Mouse (Mus musculus) forebrain, embryonic 15.5 days (tissue): ENCODE data around the gene Otos. TPM values are rescaled to one million over a fixed set of nuclear protein-coding genes. Genes with fewer than 3 reads are reported as not detected.

Source experiments
- ATAC-seq: fragments of 200-750 bp; cut with Nextera tagmentation; replicated peaks from 2 replicates; pipeline ENCODE4 v1.8.0; 2017; ENCODE audit warnings: mild to moderate bottlenecking, moderate TSS enrichment, moderate library complexity
- H3K27ac ChIP-seq: fragments of 300-500 bp; sonication (generic); replicated peaks from 2 replicates; pipeline ENCODE4 v1.5.1; 2015; ENCODE audit warnings: mild to moderate bottlenecking, inconsistent platforms
- H3K27me3 ChIP-seq: fragments of 300-500 bp; sonication (generic); 2 replicates; pipeline ENCODE4 v1.6.1; 2015; ENCODE audit warnings: inconsistent platforms
- H3K36me3 ChIP-seq: fragments of 300-500 bp; sonication (generic); 2 replicates; pipeline ENCODE4 v1.6.1; 2015; ENCODE audit warnings: mild to moderate bottlenecking, inconsistent platforms
- H3K4me1 ChIP-seq: fragments of 300-500 bp; sonication (generic); 2 replicates; pipeline ENCODE4 v1.6.1; 2015; ENCODE audit warnings: inconsistent platforms
- H3K4me2 ChIP-seq: fragments of 300-500 bp; sonication (generic); replicated peaks from 2 replicates; pipeline ENCODE4 v1.6.1; 2015; ENCODE audit warnings: mild to moderate bottlenecking, inconsistent platforms
- H3K4me3 ChIP-seq: fragments of 300-500 bp; sonication (generic); 2 replicates; pipeline ENCODE4 v1.5.1; 2015; ENCODE audit warnings: mild to moderate bottlenecking, inconsistent platforms
- H3K9ac ChIP-seq: fragments of 300-500 bp; sonication (generic); replicated peaks from 2 replicates; pipeline ENCODE4 v1.6.1; 2015; ENCODE audit warnings: mild to moderate bottlenecking, inconsistent platforms
- H3K9me3 ChIP-seq: fragments of 300-500 bp; sonication (generic); 2 replicates; pipeline ENCODE4 v1.6.1; 2016; ENCODE audit warnings: inconsistent platforms
- WGBS: fragments of 180-500 bp; shearing (Covaris S2); methylation state at CpG from one replicate; pipeline ENCODE4 v1.1.7; 2015; ENCODE audit warnings: mixed read lengths; 5-methylcytosine and 5-hydroxymethylcytosine counted together
- polyA plus RNA-seq: library from polyadenylated mRNA; unstranded; fragments of >200 nt; fragmentation: Nextera tagmentation; extraction: Ambion mirVana; gene quantifications from 2 replicates; pipeline ENCODE4 v1.2.1, GENCODE M21; 2015

The Otos gene
- polyA plus RNA-seq, 1 experiment from 2014 or later, result not detected

DNA sequence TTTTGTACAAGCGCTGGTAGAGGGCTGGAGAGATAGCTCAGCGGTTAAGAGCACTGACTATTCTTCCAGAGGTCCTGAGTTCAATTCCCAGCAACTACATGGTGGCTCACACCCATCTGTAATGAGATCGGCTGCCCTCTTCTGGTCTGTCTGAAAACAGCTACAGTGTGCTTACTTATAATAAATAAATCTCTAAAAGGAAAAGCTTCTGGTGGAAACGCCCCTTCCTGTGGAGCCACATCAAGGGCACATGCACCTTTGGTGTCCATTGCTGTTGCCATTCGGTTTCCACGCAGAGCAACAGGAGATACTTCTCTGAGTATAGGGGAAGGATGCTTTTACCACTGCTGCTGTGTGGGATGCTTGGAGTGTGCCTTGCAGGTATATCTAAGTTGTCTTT is 15.7 kb downstream of the Otos start:
- WGBS, result 76% methylated on average over 6 of the region's 6 CpGs
- ATAC-seq, result no peak
- Histone ChIP-seq H3K4me1 (peaks cover 4% of the 10 kb centered on the region; the same call in 1 of the 2 replicates), H3K9me3 (no peaks in the 10 kb centered on the region), H3K4me2 (no peak overlapping the region), H3K9ac (no peak overlapping the region), H3K27ac (no peak overlapping the region), H3K27me3 (no peaks in the 10 kb centered on the region), H3K36me3 (peaks cover 25% of the 10 kb centered on the region), H3K4me3 (no peak overlapping the region)

DNA sequence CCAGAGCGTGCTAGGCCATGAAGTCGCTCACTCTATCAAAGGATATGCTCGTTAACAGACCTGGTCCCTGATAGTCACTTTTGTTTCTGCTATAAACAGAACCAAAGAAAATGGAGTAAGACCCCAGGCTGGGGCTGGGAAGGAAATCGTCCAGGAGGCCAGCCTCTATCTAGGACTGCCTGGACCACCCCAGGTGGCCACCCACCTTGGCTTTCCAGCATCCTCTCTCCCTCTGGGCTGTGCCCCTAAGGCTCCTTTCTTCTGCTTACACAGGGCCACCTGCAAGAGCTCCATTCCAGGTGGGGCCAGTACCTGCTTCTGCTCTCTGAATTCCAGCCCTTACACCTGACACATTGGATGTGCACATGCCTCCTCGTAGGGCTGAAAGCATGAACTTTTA is 16.4 kb downstream of the Otos start:
- no peak for ATAC-seq
- no peak overlapping the region for H3K4me2 ChIP-seq
- 49% methylated on average over 5 of the region's 5 CpGs for WGBS
- H3K9ac ChIP-seq, result no peak overlapping the region
- no peaks in the 10 kb centered on the region for H3K27me3 ChIP-seq
- H3K4me3 ChIP-seq, result no peak overlapping the region
- H3K9me3 ChIP-seq, result no peaks in the 10 kb centered on the region
- H3K4me1 ChIP-seq, result peaks cover 4% of the 10 kb centered on the region; the same call in 1 of the 2 replicates
- H3K36me3 ChIP-seq, result peaks cover 18% of the 10 kb centered on the region
- H3K27ac ChIP-seq, result no peak overlapping the region

DNA sequence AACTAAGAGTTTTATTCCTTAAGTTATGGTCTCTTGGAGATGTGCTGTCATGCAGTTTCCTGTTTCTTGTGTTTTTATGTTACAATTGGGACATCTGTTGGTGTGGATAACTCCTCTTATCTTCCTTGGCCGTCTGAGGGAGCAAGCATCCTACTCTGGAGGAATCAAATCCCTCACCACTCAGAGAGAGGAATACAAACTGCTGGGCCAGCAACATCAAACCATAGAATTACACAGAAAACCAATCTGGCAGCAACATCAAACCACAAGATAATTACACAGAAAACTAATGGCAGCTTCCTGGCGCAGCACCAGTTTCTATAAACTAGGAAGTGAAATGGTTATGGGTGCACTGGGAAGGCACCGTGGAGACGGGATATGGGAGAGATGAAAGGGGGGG is 20.4 kb downstream of the Otos start:
- Histone ChIP-seq H3K4me2 (no peak overlapping the region), H3K9ac (no peak overlapping the region), H3K27me3 (no peaks in the 10 kb centered on the region), H3K4me1 (no peaks in the 10 kb centered on the region), H3K4me3 (no peak overlapping the region), H3K36me3 (no peaks in the 10 kb centered on the region), H3K9me3 (no peaks in the 10 kb centered on the region), H3K27ac (no peak overlapping the region)
- no peak for ATAC-seq
- 58% methylated on average over 4 of the region's 4 CpGs for WGBS

DNA sequence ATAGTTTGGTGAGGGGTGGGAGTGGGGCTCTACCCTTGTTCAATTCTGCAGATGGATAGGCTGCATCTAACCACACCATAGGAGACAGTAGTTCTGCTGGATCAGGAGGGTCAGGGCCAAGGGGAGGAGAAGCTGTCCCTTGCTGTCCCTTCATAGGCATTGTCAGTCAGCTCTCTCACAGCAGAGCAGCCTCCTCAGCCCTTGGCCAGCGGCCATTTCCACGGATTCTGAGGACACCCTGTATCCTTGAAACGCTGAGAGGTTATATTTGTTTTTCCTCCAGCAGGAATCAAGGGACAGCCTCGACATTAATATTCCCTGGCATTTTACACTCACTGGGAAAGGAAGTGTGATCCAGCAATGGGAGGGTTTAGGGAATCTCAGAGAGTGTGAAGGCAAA is 30.3 kb downstream of the Otos start:
- Histone ChIP-seq H3K36me3 (no peaks in the 10 kb centered on the region), H3K27me3 (no peaks in the 10 kb centered on the region), H3K9me3 (no peaks in the 10 kb centered on the region), H3K4me2 (no peak overlapping the region), H3K9ac (no peak overlapping the region), H3K4me3 (no peak overlapping the region), H3K27ac (no peak overlapping the region), H3K4me1 (peaks cover under 1% of the 10 kb centered on the region; the same call in 1 of the 2 replicates)
- no peak for ATAC-seq
- 77% methylated on average over 4 of the region's 4 CpGs for WGBS

DNA sequence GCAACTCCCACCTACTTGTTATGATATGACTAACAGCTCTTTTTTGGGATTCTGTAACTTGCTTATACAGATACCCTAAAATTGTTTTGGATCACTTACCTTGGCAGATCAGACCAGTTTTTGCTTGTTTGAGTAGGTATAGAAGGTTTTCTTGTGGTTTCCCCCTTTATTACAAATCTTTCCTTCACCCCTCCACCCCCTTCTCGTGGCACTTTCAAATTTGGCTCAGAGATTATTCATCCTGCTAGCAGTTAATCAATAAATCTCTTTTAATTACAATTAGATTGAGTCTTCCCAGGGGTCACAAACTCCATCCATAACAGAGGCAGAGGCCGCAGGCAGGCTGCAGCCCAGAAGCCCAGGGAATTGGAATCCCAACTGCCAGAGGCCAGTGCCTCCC is 31.2 kb downstream of the Otos start, which contains the start of gene Olfr12:
Gene Olfr12, plus strand, starts transcription at position 301 of the 400 bp plus-strand sequence.
- H3K4me1 ChIP-seq, result peaks cover 3% of the 10 kb centered on the region; the same call in 1 of the 2 replicates
- H3K9me3 ChIP-seq, result no peaks in the 10 kb centered on the region
- H3K4me3 ChIP-seq, result no peak within 1 kb of the TSS
- no peaks in the 10 kb centered on the region for H3K36me3 ChIP-seq
- H3K9ac ChIP-seq, result no peak within 1 kb of the TSS
- no peak within 1 kb of the TSS for H3K27ac ChIP-seq
- ATAC-seq, result no peak
- 61% methylated on average over 2 of the region's 2 CpGs for WGBS
- H3K27me3 ChIP-seq, result no peaks in the 10 kb centered on the region
- H3K4me2 ChIP-seq, result no peak within 1 kb of the TSS

DNA sequence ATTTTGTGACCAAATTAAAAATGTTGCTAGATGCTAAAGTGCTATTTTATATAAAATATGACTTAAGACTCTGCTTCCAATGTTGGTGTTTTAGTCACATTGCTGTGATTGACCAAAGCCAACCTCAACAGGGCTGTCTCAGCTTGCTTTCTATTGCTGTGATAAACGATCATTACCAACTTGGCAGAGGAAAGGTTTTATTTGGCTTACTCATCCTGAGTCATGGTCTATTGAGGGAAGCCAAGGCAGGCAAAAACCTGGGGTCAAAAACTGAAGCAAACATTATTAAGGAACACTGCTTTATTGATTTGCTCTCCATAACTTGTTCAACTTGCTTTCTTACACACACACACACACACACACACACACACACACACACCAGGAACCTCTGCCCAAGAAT is 32.6 kb downstream of the Otos start:
- Histone ChIP-seq H3K4me2 (no peak overlapping the region), H3K27me3 (0 out of 2 replicates have a peak, but pooled peaks cover 5% of the 10 kb centered on the region), H3K9ac (no peak overlapping the region), H3K9me3 (no peaks in the 10 kb centered on the region), H3K36me3 (no peaks in the 10 kb centered on the region), H3K27ac (no peak overlapping the region), H3K4me1 (peaks cover 3% of the 10 kb centered on the region; the same call in 1 of the 2 replicates), H3K4me3 (no peak overlapping the region)
- 84% methylated on average over 1 of the region's 1 CpGs for WGBS
- no peak for ATAC-seq

DNA sequence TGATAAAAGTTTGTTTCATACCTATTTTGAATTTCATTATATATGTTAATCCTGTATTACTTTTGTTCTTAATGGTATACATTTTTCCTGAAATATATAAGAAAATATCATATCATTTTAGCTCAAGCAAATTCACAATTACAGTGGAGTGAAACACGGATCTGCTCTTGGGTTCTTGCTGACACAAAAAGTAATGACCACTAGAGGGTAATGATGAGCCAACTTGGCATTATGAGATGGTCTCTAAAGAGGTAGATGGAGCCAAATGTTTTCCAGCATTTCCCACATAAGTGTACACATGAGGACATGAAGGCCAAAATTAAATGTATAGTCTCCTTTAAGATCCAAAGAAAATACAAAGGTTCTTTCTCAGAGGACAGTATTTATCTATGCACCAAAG is 34.1 kb downstream of the Otos start:
- ATAC-seq, result no peak
- Histone ChIP-seq H3K4me1 (peaks cover 3% of the 10 kb centered on the region; the same call in 1 of the 2 replicates), H3K27me3 (0 out of 2 replicates have a peak, but pooled peaks cover 5% of the 10 kb centered on the region), H3K4me3 (no peak overlapping the region), H3K27ac (no peak overlapping the region), H3K4me2 (no peak overlapping the region), H3K9ac (no peak overlapping the region), H3K9me3 (no peaks in the 10 kb centered on the region), H3K36me3 (no peaks in the 10 kb centered on the region)
- WGBS, result 11% methylated on average over 1 of the region's 1 CpGs

DNA sequence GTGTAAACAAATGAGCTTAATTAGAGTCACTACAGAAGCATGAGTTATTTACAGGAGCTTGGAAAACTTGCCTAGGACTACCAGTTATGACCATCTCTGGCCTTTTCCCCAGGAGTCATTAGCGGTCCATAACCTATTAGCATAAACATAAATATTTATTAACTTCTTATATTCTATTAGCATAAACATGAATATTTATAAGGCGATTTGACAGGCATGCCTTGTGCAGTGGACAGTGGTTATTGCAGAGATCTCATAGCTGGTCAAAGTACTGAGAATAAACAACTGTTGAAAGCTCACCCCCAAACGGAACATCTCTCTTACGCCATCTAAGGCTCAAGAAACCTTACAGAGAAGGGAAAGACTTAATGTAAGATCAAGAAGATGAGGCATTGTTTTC is 35.5 kb downstream of the Otos start:
- Histone ChIP-seq H3K27me3 (0 out of 2 replicates have a peak, but pooled peaks cover 5% of the 10 kb centered on the region), H3K4me1 (peaks cover 3% of the 10 kb centered on the region; the same call in 1 of the 2 replicates), H3K36me3 (no peaks in the 10 kb centered on the region), H3K4me3 (no peak overlapping the region), H3K27ac (no peak overlapping the region), H3K9ac (no peak overlapping the region), H3K4me2 (no peak overlapping the region), H3K9me3 (no peaks in the 10 kb centered on the region)
- WGBS, result 33% methylated on average over 4 of the region's 4 CpGs
- no peak for ATAC-seq

DNA sequence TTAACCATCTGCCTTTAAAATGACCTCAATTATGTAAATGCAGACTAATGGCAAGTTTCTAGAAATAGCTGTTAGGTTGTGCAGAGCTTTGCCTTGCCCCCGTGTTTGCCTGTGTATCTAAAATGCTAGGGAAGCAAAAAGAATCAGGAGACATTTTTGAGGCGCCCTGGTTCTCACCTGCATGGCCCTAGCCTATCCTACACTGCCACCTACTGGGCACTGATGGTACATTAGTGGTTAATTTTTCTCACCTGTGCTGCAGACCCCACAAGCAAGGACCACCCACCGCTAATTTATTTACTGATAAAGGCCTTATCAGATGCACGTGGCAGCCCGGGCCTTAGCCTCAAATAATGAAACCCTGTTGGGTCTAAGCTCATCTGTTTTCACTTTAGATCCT is 37.6 kb downstream of the Otos start:
- 0 out of 2 replicates have a peak, but pooled peaks cover 5% of the 10 kb centered on the region for H3K27me3 ChIP-seq
- WGBS, result 8% methylated on average over 5 of the region's 5 CpGs
- H3K4me1 ChIP-seq, result peaks cover 3% of the 10 kb centered on the region; the same call in 1 of the 2 replicates
- no peaks in the 10 kb centered on the region for H3K9me3 ChIP-seq
- no peak overlapping the region for H3K4me3 ChIP-seq
- no peaks in the 10 kb centered on the region for H3K36me3 ChIP-seq
- no peak overlapping the region for H3K27ac ChIP-seq
- ATAC-seq, result no peak
- H3K4me2 ChIP-seq, result no peak overlapping the region
- H3K9ac ChIP-seq, result no peak overlapping the region

DNA sequence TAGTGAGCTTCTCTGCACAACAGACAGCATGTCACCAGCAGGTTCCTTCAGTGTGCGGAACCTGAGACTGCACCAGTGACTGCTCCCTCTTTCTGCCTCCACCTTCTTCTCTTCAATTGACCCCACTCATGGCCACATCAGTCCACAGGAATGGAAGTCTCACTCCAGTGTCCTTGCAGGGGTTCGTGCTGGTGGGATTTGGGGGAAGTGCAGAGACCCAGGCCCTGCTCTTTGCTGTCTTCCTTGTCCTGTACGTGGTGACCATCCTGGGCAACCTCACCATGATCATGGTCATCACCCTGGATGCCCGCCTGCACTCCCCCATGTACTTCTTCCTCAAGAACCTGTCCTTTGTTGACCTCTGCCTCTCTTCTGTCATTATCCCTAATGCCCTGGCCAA is 40.9 kb downstream of the Otos start:
- Histone ChIP-seq H3K9ac (no peak overlapping the region), H3K27ac (no peak overlapping the region), H3K4me2 (no peak overlapping the region), H3K9me3 (no peaks in the 10 kb centered on the region), H3K4me1 (no peaks in the 10 kb centered on the region), H3K36me3 (no peaks in the 10 kb centered on the region), H3K27me3 (0 out of 2 replicates have a peak, but pooled peaks cover 5% of the 10 kb centered on the region), H3K4me3 (no peak overlapping the region)
- no peak for ATAC-seq
- WGBS, result 70% methylated on average over 4 of the region's 4 CpGs

DNA sequence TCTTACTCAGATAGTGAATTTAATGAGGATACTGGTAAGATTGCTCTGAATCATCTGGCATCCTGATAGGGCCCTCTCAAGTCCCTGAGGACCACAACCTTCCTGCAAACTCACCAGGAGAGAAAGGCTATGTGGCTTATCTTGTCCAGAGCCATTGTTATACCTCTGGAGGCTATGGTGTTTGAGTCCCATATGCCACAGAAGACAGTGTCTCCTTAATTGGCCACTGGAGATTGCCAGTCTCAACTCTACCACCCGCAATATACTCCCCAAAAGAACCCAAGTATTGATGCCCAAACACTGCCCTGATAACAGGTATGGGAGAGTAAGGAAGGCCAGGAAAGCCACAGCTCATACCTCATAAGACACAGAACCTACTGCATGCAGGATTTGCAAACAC is 43.2 kb downstream of the Otos start, which contains the start of gene Olfr1410:
Gene Olfr1410, plus strand, starts transcription at position 301 of the 400 bp plus-strand sequence.
- WGBS, result 93% methylated on average over 1 of the region's 1 CpGs
- no peaks in the 10 kb centered on the region for H3K9me3 ChIP-seq
- ATAC-seq, result no peak
- H3K36me3 ChIP-seq, result no peaks in the 10 kb centered on the region
- no peak within 1 kb of the TSS for H3K27ac ChIP-seq
- H3K4me2 ChIP-seq, result no peak within 1 kb of the TSS
- H3K4me1 ChIP-seq, result no peaks in the 10 kb centered on the region
- no peak within 1 kb of the TSS for H3K9ac ChIP-seq
- H3K27me3 ChIP-seq, result no peaks in the 10 kb centered on the region
- no peak within 1 kb of the TSS for H3K4me3 ChIP-seq

DNA sequence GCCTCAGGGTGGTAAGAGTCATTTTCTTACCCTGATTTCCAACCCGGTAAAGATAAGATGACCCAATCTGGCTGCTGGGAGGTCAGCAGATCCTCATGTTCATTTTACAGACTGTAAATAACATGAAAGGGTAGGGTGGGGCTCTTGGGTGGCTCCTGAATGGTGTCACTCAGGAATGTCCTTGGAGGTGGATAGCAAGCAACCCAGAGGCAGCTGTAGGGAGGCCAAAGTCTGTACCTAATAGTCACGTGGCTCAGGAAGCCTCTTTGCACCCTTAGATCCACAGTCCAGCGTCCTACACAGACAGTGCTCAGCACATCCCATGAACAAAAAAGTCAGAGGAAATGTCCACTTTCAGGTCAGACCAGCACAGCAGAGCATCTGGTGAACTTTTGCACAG is 52.6 kb downstream of the Otos start:
- Histone ChIP-seq H3K27ac (no peak overlapping the region), H3K4me2 (no peak overlapping the region), H3K27me3 (no peaks in the 10 kb centered on the region), H3K4me1 (no peaks in the 10 kb centered on the region), H3K9ac (no peak overlapping the region), H3K36me3 (no peaks in the 10 kb centered on the region), H3K9me3 (no peaks in the 10 kb centered on the region), H3K4me3 (no peak overlapping the region)
- 90% methylated on average over 3 of the region's 3 CpGs for WGBS
- ATAC-seq, result no peak
